Comparison of ENCODE assay signal across 18 mouse cellular contexts in genomic region chr11:119809309-119809708, GRCm38 (mm10).
DNase-seq lines count a peak whose midpoint lies in the region; ATAC-seq and TF ChIP-seq lines count a peak whose summit lies in the region.
"Had no signal": no experiment of that assay in that cellular context is flagged by ENCODE, and none has a peak within 500 bp of the region (broad histone marks: within the 10 kb centered on the region; RNA-seq: fewer than 3 reads in every experiment).

No protein-coding gene starts in this region.

- H3K4me3 ChIP-seq in myocyte: no peak overlapping the region
- no peak overlapping the region for H3K4me3 ChIP-seq in gastrocnemius, adult 2 months
- H3K4me3 ChIP-seq: erythroblast, embryonic 14.5 days; liver, embryonic 12.5 days; lung, embryonic 15.5 days had no signal

- peak overlapping the region; percentile 19 for H3K4me2 ChIP-seq in myocyte (ENCODE audit: low read depth)
- H3K4me2 ChIP-seq: liver, embryonic 12.5 days; lung, embryonic 15.5 days had no signal

- no peaks in the 10 kb centered on the region for H3K79me2 ChIP-seq in myocyte (ENCODE audit: control insufficient read depth, insufficient read depth)

- intact Hi-C loops in left cerebral cortex, postnatal 4 days (cut with DNase I): no loop called here
- intact Hi-C loops in left cerebral cortex, postnatal 36 days (cut with DNase I): no loop called here
- intact Hi-C loops in gastrocnemius, adult 2 months (cut with DNase I): no loop called here

- no peaks in the 10 kb centered on the region for H3K27me3 ChIP-seq in myocyte (ENCODE audit: control insufficient read depth, insufficient read depth, insufficient read length)
- H3K27me3 ChIP-seq: liver, embryonic 12.5 days; lung, embryonic 15.5 days had no signal

- peaks cover 8% of the 10 kb centered on the region for H3K36me3 ChIP-seq in myocyte (ENCODE audit: control insufficient read depth, insufficient read depth)

- DNase-seq in cerebellum, adult 9-10 months: peak; percentile 51
- DNase-seq in left cerebral cortex, postnatal 4 days: peak; percentile 47
- no peak for DNase-seq in left cerebral cortex, postnatal 36 days (ENCODE audit: low spot score in 2 of 2)
- peak; percentile 60 for DNase-seq in adrenal gland, postnatal 14 days
- no peak for DNase-seq in gastrocnemius, adult 2 months
- DNase-seq: forebrain, postnatal 0 days; heart, adult 11 months; heart, postnatal 4 days; kidney, adult 8-10 months; kidney, postnatal 25 days; right cerebral cortex, postnatal 4 days; thymus, postnatal 36 days had no signal

- no peak for TF ChIP-seq POLR2A in myocyte (IDR thresholded peaks at IDR 0.05; ENCODE audit: insufficient read length, low read depth)

- H3K27ac ChIP-seq in gastrocnemius, adult 2 months: no peak overlapping the region
- H3K27ac ChIP-seq: liver, embryonic 12.5 days; lung, embryonic 15.5 days had no signal

- ATAC-seq in cerebellum, adult (ENCODE audit: insufficient number of reproducible peaks, low FRiP score, low TSS enrichment): no peak
- ATAC-seq: forebrain, postnatal 0 days; inflammation-experienced regulatory T-cells, adult 6 months; liver, embryonic 12.5 days had no signal

- TF ChIP-seq CTCF in gastrocnemius, adult 2 months (IDR thresholded peaks at IDR 0.05): no peak

- H3ac ChIP-seq in myocyte (ENCODE audit: control insufficient read depth, insufficient read length): no peak overlapping the region

TF ChIP-seq in myocyte, 11 proteins besides CTCF, POLR2A, EP300 and RAD21:
- TF ChIP-seq MYOD1 (IDR thresholded peaks at IDR 0.05; ENCODE audit: control insufficient read depth in 1 of 3, insufficient read length in 2 of 3, low read depth in 2 of 3) (no peak), TCF12 (IDR thresholded peaks at IDR 0.05; ENCODE audit: insufficient read depth, poor library complexity, severe bottlenecking) (no peak), MAX (IDR thresholded peaks at IDR 0.05; ENCODE audit: low read depth) (no peak), E2F4 (IDR thresholded peaks at IDR 0.05; ENCODE audit: insufficient read depth) (no peak), POLR2AphosphoS2 (IDR thresholded peaks at IDR 0.05; ENCODE audit: insufficient read length, low read depth) (no peak), CEBPB (IDR thresholded peaks at IDR 0.05; ENCODE audit: insufficient read depth, poor library complexity, severe bottlenecking) (no peak), REST (IDR thresholded peaks at IDR 0.05; ENCODE audit: insufficient read depth, insufficient read length) (no peak), TCF3 (IDR thresholded peaks at IDR 0.05; ENCODE audit: insufficient read length, low read depth) (no peak)

Comparison
In these comparisons a context has a peak if more than half of its experiments do, and no peak if none do; other contexts are left out.
1. DNase-seq: peak in cerebellum, adult 9-10 months (single experiment), left cerebral cortex, postnatal 4 days (single experiment) and adrenal gland, postnatal 14 days (single experiment); none in left cerebral cortex, postnatal 36 days (0 of 2) and gastrocnemius, adult 2 months (single experiment).